Mouse (Mus musculus) layer of hippocampus, postnatal 14 days (tissue): ENCODE data around the gene 5830411N06Rik. TPM values are rescaled to one million over a fixed set of nuclear protein-coding genes. Genes with fewer than 3 reads are reported as not detected.

Experiments
- DNase-seq, 2 experiments: peaks; one replicate each; pipeline ENCODE4 v3.0.0; 2021 to 2022; ENCODE audit warnings: low spot score in 2 of 2, mixed read lengths in 1 of 2
- long read RNA-seq, 2 experiments: library from polyadenylated mRNA; stranded (forward); transcript quantifications; one replicate each; pipeline ENCODE4 v2.0.0; 2021
- total RNA-seq, 2 experiments: library from RNA; stranded (reverse); gene quantifications; 2 replicates each; pipeline ENCODE4 v1.2.3; 2021

The 5830411N06Rik gene
- total RNA-seq = under 1 TPM; 0.23 to 0.33 TPM
- long read RNA-seq, experiment 1, partial matches to known transcripts = 0 of 1 reads
- long read RNA-seq, experiment 1, other reads (novel, unspliced or antisense) = 1 of 1 reads
- long read RNA-seq, experiment 2 = 0 reads

DNA sequence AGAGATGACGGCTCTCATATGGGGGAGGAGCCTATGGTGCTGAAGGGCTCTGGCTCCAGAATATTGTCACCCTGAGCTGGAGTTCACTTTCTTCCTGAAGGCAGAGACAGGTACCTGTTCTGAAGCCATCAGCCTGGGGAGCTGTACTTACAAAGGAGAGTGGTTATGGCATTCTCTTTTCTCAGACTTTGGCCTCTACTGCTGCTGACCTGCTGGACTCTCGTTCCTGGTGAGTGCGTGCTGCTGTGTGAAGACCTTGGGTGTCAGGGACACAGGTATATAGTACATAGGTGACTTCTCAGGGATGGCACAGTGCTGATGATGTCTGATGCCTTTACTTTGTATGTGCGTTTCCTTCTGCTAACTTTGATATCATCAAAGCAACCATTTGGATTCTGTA is at the start of gene 5830411N06Rik:
Gene 5830411N06Rik (plus strand): TSS at position 69 of the 400 bp plus-strand sequence.
- no peak for DNase-seq

DNA sequence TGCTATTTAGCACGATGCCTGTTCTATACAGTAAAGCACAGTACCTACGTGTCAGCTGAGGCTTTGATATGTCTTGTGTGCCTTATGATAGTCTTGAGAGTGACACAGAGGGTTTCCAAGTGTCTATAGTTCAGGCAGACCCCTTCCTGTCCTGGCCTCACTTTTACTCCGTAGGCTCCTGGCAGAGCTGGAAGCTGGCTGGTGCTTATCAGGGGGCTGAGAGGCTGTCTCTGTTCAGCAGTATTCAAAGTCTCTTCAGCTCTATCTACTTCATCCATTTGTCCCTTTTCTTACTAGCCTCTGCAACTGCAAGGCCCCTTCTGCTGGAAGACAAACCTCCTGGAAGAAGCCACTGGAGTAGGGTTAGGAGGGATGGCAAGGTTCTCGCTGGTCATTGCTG is 46.0 kb upstream of the 5830411N06Rik start:
- DNase-seq = no peak

DNA sequence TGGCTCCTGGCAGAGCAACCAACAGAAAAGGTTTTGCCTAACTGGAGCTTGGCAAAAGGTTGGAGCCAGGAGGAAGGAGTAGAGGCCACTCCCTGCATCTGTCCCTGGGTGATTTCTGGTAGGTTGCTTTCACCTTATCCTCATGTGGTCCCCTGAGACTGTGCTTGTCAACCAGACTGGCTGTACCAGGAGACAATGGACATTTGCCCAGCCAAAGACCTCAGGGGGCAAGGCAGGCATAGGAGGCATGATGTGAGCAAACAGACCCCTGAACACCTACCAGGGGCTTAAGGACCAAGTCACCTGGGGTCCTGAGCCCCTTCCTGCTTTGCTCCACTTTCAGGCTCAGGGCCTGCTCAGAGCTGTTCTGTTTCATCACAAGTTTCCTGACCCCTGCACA is 41.2 kb upstream of the 5830411N06Rik start, which contains the start of gene Olfr524:
Gene Olfr524 (minus strand): TSS at position 101 of the 400 bp plus-strand sequence.
- DNase-seq = no peak

DNA sequence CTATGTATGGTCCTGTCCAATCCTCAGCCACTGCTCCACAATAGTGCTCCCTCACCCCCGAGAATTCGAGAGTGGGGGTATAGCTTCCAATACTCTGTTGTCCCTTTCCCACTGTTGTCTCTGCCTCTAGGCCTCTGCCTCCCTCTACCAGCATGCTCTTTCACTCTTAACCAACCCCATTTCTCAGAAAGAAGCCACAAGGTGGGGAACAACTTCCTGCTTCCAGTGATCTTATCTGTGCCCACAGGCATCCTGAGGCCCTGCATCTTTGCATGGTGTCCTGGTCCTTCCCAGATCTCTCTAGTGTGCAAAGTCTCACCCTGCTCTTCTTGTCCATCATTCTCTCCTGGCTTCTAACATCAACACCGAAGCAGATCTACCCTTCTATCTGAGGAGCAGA is 40.2 kb upstream of the 5830411N06Rik start:
- no peak for DNase-seq

DNA sequence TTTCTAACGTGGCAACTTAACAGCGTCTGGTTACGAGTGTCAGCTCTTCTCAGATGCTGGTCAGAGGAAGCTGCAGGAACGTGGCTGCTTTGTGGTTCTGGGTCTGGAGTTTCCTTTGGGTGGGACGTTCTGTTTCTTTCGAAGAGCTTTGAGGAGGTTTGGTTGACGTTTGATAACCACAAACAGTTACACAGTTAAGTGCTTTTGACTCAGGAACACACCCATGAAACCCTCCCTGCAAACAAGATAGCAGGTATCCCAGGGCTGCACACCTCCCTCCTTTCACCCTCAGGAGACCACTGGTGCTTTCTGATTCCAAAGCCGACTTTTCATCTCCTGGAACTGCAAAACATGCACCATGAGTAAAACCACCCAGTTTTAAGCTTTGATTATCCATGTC is 38.9 kb upstream of the 5830411N06Rik start:
- DNase-seq = no peak

DNA sequence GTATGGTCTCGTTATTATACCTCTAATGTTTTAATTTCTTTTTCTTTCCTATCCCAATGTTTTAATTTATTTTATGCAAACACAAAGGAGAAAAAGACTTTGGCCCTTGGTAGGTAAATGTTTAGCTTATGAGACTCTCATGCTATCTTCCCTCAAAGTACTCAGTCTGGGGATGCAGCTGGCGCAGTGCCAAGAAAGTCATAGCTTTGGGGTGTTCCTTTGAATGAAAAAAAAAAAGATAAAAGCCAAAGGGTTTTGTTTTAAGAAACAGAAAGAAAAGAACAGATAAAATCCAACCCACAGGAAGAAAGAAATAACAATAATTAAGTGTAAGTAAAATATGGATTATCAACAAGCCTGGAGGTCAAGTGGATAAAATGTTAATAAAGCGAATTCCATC is 38.4 kb upstream of the 5830411N06Rik start:
- no peak for DNase-seq

DNA sequence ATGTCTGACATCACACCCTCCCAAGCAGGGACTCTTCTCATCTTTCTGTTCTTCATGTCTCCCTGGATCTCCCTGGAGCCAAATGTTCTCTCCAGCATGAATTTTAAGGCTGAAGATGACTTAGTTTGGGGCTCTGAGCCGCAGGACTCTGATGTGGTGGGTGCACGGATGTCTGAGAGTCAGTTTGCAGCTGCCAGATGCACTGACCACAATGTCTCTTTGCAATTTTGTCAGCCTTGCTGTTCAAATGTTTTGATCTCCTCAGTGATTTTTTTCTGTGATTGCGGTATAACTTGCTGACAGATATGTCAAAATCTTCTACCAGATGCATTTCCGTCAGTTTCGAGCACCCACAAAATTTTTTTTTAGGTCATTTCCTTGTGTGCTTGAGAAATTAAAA is 33.2 kb upstream of the 5830411N06Rik start:
- no peak for DNase-seq

DNA sequence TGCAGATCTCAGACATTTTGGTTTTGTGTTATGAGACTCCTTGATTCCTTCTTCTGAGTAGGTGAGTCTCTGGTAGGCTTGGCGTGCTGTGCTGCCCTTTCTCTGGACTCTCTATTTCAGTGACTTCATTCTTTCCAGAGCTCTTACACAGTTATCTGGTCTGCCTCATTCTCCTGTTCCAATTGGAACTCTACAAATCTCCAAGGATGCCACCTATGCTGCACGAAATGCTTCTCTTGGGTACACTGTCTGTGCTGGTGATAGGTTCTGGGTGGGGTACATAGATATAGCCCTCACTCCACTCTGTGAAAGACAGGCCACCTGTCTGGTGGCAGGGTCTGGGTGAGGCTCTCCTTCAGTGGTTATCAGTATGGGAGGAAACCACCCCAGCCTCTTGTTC is 29.1 kb upstream of the 5830411N06Rik start, which contains the start of gene Cd163l1:
Gene Cd163l1 (plus strand): TSS at position 301 of the 400 bp plus-strand sequence.
- DNase-seq = no peak

DNA sequence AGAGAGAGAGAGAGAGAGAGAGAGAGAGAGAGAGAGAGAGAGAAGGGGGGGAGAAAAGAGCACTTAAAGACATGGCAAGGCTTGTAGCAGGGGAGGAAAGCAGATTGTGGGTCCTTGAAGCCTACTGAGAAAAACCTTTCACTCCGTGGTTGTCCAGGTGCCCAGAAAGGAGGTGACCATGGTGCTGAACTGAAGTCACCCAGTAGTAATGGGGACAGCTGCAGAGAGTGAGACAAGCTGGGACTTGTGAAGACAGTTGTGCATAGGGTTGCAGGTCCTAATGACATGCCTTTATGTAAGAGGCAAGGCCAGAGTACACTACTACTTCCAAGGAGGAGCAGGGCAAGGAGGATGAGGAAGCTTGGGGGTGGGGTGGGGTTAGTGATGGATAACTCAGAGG is 27.8 kb upstream of the 5830411N06Rik start:
- no peak for DNase-seq

DNA sequence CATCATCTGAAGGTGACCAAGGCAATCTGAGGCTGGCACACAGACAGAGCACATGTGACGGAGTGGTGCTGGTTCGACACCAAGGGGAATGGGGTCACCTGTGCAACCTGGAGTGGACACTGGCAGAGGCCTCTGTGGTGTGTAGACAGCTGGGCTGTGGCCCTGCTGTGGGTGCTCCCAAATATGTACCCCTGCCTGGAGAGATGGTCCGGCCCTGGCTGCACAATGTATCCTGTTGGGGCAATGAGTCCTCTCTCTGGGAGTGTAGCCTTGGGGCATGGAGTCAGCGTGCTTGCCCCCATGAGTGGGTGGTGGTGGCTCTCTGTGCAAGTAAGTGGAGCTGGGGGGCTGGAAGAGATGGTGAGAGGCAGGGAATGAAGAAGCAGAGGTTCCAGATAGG is 26.7 kb upstream of the 5830411N06Rik start:
- DNase-seq = no peak

DNA sequence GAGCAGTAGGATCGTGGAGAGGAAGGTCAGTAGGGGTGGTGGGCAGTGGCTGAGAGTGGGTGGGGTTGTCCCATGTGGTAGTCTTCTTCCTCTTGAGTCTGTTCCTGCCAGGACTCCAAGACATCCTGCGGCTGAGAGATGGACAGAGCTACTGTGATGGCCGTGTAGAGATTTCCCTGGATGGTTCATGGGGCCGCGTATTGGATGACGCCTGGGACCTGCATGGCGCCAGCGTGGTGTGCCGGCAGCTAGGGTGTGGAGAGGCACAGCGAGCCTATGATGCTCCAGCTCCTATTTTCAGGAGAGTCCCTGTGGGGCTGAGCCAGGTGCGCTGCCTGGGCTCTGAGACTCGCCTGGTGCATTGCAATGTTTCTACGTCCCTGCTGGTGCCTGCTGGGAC is 22.9 kb upstream of the 5830411N06Rik start:
- no peak for DNase-seq

DNA sequence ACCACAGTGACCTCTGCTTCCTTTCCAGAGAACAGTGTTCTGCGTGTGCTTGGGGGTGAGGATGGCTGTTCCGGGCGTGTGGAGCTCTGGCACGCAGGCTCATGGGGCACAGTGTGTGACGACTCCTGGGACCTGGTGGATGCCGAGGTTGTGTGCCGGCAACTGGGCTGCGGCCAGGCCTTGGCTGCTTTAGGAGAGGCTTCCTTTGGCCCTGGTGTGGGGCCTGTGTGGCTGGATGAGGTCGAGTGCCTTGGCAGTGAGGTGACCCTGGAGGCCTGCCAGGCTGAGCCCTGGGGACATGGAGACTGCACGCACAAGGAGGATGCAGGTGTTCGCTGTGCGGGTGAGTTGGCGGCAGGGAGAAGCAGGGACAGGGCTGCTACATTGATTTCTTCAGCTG is 18.6 kb upstream of the 5830411N06Rik start:
- DNase-seq = no peak

DNA sequence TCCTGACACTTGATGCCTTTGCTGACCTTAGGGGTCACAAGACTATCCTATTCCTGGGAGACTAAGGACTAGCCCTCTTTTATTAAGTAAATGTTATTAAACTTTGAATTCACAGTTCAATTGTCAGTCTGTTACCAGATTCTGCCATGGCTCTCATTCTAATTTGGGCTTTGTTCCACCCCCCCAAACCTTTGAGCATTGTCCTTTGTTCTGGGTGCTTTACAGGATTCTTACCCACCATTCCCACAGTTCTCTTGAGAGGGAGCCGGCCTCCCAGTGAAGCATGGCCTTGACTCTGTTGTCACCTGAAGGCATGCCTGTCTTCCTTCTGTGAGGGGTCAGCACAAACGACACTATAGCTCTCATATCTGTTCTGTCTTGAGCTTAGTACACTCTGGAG is 16.1 kb upstream of the 5830411N06Rik start:
- no peak for DNase-seq

DNA sequence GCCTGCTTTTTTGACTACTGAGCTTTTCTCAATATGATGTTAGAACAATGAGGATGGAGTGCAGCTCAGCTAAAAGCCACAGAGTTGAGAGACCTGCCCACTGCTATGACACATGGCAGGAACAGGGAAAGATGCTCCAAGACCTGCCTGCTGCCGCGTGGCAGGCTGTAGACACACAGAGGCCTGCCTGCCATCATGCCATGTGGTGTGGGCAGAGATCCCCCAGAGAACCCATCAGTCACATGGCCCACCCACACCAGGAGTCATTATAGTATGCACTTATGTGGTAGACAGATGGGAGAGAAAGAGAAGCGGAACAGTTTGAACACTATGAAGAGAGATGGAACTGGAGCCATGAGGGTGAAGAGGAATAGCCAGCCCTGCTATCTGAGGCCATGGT is 13.4 kb upstream of the 5830411N06Rik start:
- peak; percentile 66 to 84 for DNase-seq

DNA sequence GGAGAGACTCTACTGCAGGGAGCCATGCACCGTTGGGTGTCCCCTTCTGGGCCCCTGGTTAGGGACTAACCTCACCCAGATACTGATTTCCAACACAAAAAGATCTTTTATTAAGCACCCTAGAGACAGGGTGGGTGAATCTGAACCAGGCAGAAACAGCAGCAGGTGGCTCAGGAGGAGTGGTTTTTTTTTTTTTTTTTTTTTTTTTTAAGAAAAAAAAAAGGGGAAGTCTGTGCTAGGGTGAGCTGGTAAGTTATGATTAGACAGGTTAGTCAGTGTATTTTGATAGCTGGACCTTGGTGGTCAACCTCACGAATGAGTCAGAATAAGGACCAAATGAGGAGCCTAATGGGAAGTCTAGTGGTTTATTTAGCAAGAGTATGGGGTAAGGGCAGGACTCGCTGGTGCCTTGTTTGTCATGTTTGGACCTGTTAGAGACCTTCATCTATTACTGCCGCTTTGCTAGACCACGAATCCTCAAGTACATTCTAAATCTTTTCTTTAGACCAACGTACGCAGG is 6.8 kb downstream of the 5830411N06Rik start:
- DNase-seq = no peak

DNA sequence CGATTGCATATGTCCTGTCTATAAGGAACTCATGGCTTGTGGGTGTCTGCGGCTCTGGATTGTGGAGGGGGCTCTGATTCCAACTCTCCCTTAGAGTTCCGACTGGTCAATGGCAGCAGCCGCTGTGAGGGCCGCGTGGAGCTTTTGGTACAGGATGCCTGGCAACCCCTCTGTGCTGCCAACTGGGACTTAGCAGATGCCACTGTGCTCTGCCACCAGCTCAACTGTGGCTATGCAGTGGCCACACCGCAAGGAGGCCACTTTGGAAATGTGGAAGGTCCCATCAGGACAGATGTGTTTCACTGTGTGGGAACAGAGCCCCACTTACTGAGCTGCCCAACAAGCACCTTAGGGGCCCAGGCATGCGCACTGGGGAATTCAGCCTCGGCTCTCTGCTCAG is 48.7 kb downstream of the 5830411N06Rik start:
- DNase-seq = no peak

DNA sequence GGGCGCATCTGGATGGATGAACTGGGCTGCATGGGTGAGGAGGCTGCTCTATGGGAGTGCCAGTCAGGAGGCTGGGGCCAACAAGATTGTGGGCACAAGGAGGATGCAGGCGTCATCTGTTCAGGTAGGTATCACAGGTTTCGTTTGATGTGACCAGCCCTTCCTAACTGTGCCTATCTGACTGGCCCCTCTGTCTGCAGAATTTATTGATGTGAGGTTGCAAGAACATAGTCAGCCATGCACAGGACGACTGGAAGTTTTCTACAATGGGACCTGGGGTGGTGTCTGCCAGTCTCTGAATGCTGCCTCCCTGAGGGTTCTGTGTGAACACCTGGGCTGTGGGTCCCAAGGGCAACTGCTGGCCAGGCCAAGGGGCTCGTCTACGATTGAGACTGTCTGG is 49.8 kb downstream of the 5830411N06Rik start:
- no peak for DNase-seq

DNA sequence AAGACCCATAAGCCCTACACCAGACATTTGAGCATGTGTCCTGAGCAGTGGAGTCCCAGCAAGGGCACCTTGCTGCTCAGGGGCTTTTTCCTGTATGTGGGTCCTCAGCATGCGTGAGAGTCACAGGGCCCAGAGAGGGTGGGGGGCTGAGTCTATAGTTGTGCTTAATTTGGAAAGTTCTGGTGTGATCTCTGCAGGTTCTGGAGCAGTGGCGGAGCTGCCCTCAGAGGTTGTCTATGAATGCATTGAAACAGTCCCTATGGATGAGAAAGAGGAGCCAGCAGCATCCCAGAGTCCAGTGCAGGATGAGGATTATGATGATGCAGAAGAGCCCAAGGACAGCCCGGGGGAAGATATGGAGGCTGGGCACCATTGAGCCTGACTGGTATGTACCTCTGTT is 52.3 kb downstream of the 5830411N06Rik start:
- no peak for DNase-seq

DNA sequence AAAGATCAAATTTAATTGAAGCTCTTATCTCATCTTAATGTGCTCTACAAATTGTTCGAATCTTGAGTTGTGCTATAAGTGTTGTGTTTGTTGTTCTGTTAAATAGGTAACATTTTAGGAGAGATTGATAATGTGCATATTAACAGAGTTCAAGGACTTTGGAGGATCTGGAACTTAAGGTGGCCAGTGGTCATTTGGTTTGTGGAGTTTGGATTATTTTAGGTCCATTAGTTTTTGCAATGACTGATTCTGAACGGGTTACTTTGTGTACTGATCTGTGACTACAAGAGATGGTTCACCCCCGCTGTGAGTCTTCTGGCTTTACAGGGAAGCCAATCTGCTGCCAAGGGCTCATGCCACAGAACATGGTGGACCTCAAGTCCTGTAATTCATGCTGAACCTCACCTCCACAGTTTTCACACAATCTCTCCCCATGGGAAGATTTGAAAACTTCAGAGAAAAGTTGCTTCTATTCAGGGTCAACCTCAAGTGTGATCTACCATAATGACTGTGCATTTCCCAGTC is 72.8 kb downstream of the 5830411N06Rik start:
- no peak for DNase-seq

DNA sequence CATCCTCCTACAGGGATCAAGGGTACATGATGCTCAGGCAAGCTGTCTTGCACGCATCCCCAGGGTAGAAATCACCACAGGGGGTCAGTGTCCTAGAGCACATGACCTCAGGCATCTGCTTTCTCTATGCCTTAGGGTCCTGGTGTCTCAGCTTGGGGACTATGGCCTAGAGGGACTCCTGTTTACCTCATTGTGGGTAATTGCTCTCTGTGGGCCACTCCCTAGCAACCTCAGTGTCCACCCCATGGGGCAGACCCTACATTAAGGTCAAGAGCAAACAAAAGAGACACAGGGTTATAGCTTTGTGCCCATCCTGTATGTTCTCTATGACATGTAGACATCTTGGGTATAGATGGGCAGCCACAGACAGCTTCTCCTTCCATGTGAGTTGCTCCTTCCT is 73.5 kb downstream of the 5830411N06Rik start, which contains the start of gene Olfr525:
Gene Olfr525 (plus strand): TSS at position 301 of the 400 bp plus-strand sequence.
- DNase-seq = no peak

DNA sequence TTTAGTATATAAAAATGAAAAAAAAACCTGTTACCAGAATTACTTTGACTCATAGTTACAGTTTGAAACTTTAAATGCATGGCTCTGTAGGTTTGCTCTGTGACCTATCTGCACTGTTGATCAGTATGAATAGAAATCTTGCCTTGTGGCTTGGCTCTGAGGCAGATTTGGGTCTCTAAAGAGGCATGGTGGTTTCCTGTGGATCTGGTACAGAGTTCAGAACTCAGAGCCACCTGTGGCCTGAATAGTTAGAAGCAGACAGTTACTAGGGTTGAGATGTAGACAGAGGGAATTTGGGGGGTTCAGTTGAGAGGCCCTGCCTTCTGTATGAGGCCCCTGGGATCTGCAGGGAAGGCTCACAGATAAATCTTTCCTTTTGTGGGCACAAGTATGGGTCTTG is 74.1 kb downstream of the 5830411N06Rik start:
- no peak for DNase-seq

DNA sequence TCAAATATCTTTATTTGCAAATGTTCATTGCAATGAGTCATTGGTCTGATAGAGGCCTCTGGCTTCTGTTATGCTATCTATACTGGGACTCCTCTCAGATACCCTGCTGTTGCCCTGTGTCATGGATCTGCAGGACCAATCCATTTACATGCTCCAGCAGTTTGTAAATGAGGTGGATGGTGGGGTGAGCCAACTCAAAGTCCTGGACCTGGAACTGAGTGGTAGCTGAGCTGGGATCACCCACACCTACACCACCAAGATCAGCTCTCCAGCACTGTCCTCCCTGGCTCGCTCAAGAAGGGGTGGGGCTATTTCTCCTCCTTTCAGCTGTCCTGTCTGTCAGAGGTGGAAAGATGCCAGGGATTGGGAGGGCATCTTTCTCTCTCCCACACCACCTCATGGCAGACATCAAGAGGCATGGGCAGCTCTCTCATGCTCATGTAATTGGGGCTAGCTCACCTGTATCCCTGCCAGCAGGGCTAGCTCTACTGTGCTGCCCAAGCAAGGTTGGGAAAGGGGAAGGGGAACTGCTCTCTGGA is 82.8 kb downstream of the 5830411N06Rik start:
- no peak for DNase-seq

DNA sequence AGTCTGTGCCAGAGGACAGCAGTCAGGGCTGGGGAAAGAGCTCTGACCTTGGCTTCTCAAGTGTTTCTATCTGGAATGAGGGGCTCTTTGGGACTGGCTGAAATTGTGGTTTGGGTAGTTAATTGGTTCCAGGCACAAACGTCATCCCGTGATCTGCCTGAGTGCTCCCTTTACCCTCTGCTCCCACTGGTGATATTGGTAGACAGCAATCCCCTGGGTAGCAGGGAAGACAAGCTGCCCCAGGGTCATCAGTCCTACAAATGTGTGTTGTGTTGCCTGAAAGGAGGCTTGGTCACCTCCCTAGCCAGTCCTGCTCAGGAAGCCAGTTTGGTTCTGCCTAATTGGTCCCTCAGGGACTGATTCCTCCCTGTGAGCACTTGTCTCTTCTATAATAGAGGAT is 86.6 kb downstream of the 5830411N06Rik start, which contains the start of gene Olfr527:
Gene Olfr527 (plus strand): TSS at position 301 of the 400 bp plus-strand sequence.
- DNase-seq = no peak
